Mouse (Mus musculus): ENCODE data around the gene Ptpn7. TPM values are rescaled to one million over a fixed set of nuclear protein-coding genes. Genes with fewer than 3 reads are reported as not detected.

Ptpn7 gene
- total and polyA plus RNA-seq, 3 experiments, result 202 to 215 TPM; not detected in 1

DNA sequence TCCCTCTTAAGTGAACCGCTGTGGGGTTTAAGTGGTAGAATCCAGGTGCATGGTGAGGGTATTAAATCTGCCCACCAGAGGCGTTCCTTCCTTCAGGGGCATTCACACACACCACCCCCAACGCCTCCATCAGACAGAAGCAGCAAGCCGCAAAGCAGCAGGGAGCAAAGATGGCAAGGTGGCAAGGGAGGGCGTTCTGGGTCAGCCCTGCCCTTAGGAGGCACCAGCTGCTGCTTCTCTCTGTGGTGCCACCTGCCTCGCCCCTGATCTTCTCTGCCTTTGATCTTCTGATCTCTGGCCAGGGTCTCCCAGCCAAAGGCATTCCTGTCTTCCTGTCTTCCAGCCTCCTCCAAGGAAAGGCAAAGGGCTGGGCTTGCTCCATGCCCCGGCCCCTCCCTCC is 46.5 kb upstream of the Ptpn7 start:
- Histone ChIP-seq H3K4me3 (ENCODE audit: control insufficient read depth in 1 of 2, insufficient read depth in 1 of 2, low read depth in 2 of 2, low read length in 2 of 2) (no peak overlapping the region), H3K4me1 (ENCODE audit: control insufficient read depth in 1 of 2, insufficient read depth in 2 of 2, low read length in 2 of 2) (no peaks in the 10 kb centered on the region), H3K79me2 (ENCODE audit: control insufficient read depth, insufficient read depth, low read length, poor library complexity) (no peaks in the 10 kb centered on the region), H3K27ac (ENCODE audit: control insufficient read depth, low read depth, low read length) (no peak overlapping the region), H3K36me3 (ENCODE audit: control insufficient read depth in 1 of 2, insufficient read depth in 2 of 2, low read length in 2 of 2) (no peaks in the 10 kb centered on the region), H3K9ac (ENCODE audit: control insufficient read depth, low read depth, low read length, poor library complexity, severe bottlenecking) (no peak overlapping the region), H3K9me3 (replicated peaks; ENCODE audit: insufficient read depth, low read length) (no peaks in the 10 kb centered on the region), H3K27me3 (ENCODE audit: control insufficient read depth in 1 of 2, insufficient read depth in 2 of 2, low read length in 2 of 2) (no peaks in the 10 kb centered on the region; a peak in 2 of 4 replicates)
- DNase-seq (ENCODE audit: low read depth, low spot score), result no peak
- TF ChIP-seq ZMIZ1 (IDR thresholded peaks at IDR 0.05; ENCODE audit: low read depth, low read length) (no peak), USF2 (IDR thresholded peaks at IDR 0.05; ENCODE audit: borderline replicate concordance in 1 of 2, insufficient read depth in 1 of 2, low read depth in 1 of 2, low read length in 2 of 2) (no peak), ETS1 (IDR thresholded peaks at IDR 0.05; ENCODE audit: low read depth, low read length) (no peak), SMC3 (IDR thresholded peaks at IDR 0.05; ENCODE audit: low read depth, low read length) (no peak), ELF1 (IDR thresholded peaks at IDR 0.05; ENCODE audit: low read depth, low read length) (no peak)

DNA sequence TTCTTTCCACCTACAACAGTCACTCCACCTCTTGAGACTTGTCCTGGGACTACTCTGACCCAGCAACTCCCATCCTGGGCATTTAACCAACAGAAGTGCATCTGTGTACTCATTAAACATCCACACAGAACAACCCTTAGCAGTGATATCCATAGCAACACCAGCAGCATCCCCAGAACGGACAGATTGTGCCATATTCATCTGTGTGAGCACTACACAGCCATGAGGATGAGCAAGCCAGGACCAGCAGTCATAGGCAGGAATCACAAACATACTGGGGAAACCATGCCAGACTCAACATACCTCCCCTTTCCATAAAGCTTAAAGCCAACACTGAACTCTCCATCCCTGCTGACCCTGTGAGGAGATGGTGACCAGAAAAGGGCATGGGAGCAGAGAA is 45.1 kb upstream of the Ptpn7 start:
- TF ChIP-seq MYC (IDR thresholded peaks at IDR 0.05; ENCODE audit: low read depth, low read length), result no peak
- TF ChIP-seq MAX (IDR thresholded peaks at IDR 0.05; ENCODE audit: low read length), result no peak
- TF ChIP-seq NRF1 (IDR thresholded peaks at IDR 0.05; ENCODE audit: insufficient read depth, low read depth, low read length, poor library complexity, severe bottlenecking), result no peak
- no peak for TF ChIP-seq MXI1 (IDR thresholded peaks at IDR 0.05; ENCODE audit: low read depth, low read length)
- TF ChIP-seq ZKSCAN1 (IDR thresholded peaks at IDR 0.05; ENCODE audit: low read depth, low read length), result no peak
- no peak for TF ChIP-seq ZMIZ1 (IDR thresholded peaks at IDR 0.05; ENCODE audit: low read depth, low read length)
- no peak for TF ChIP-seq MEF2A (IDR thresholded peaks at IDR 0.05; ENCODE audit: extremely low read depth, insufficient replicate concordance, low read depth, low read length, poor library complexity, severe bottlenecking)
- no peak for TF ChIP-seq BHLHE40 (IDR thresholded peaks at IDR 0.05; ENCODE audit: borderline replicate concordance, low read depth, low read length)
- TF ChIP-seq NELFE (IDR thresholded peaks at IDR 0.05; ENCODE audit: low read depth, low read length), result no peak
- no peak for TF ChIP-seq MAZ (IDR thresholded peaks at IDR 0.05; ENCODE audit: low read depth, low read length)
- TF ChIP-seq POLR2A (IDR thresholded peaks at IDR 0.05; ENCODE audit: control insufficient read depth in 1 of 2, insufficient read depth in 1 of 2, low read depth in 1 of 2, low read length in 2 of 2, poor library complexity in 1 of 2), result no peak
- TF ChIP-seq TAL1 (IDR thresholded peaks at IDR 0.05; ENCODE audit: low read length), result no peak
- no peak for TF ChIP-seq ETS1 (IDR thresholded peaks at IDR 0.05; ENCODE audit: low read depth, low read length)
- no peak for TF ChIP-seq CHD2 (IDR thresholded peaks at IDR 0.05; ENCODE audit: low read length)
- DNase-seq (ENCODE audit: low read depth, low spot score), result no peak
- Histone ChIP-seq H3K4me1 (ENCODE audit: control insufficient read depth in 1 of 2, insufficient read depth in 2 of 2, low read length in 2 of 2) (no peaks in the 10 kb centered on the region), H3K9ac (ENCODE audit: control insufficient read depth, low read depth, low read length, poor library complexity, severe bottlenecking) (no peak overlapping the region), H3K4me3 (ENCODE audit: control insufficient read depth in 1 of 2, insufficient read depth in 1 of 2, low read depth in 2 of 2, low read length in 2 of 2) (no peak overlapping the region), H3K36me3 (ENCODE audit: control insufficient read depth in 1 of 2, insufficient read depth in 2 of 2, low read length in 2 of 2) (no peaks in the 10 kb centered on the region), H3K27me3 (ENCODE audit: control insufficient read depth in 1 of 2, insufficient read depth in 2 of 2, low read length in 2 of 2) (no peaks in the 10 kb centered on the region; a peak in 2 of 4 replicates), H3K79me2 (ENCODE audit: control insufficient read depth, insufficient read depth, low read length, poor library complexity) (no peaks in the 10 kb centered on the region), H3K27ac (ENCODE audit: control insufficient read depth, low read depth, low read length) (no peak overlapping the region), H3K9me3 (replicated peaks; ENCODE audit: insufficient read depth, low read length) (no peaks in the 10 kb centered on the region)
